Mouse (Mus musculus) limb, embryonic 12.5 days (tissue): ENCODE results near the gene Bub1b. TPM values are rescaled to one million over a fixed set of nuclear protein-coding genes. Genes with fewer than 3 reads are reported as not detected.
A peak's percentile ranks its signal among the peaks of the same experiment; 100 is the strongest.

Source experiments
- ATAC-seq: fragments of 200-750 bp; cut with Nextera tagmentation; 2 replicates; pipeline ENCODE4 v1.8.0; 2017; ENCODE audit warnings: low read depth, moderate TSS enrichment; ENCODE audit not compliant: insufficient number of reproducible peaks, insufficient read depth, low FRiP score, low TSS enrichment
- H3K27ac ChIP-seq: fragments of 300-500 bp; sonication (generic); 2 replicates; pipeline ENCODE4 v1.5.1; 2016; ENCODE audit warnings: mild to moderate bottlenecking, moderate library complexity
- H3K27me3 ChIP-seq: fragments of 300-500 bp; sonication (generic); 2 replicates; pipeline ENCODE4 v1.6.1; 2016; ENCODE audit warnings: mild to moderate bottlenecking, moderate library complexity
- H3K36me3 ChIP-seq: fragments of 300-500 bp; sonication (generic); 2 replicates; pipeline ENCODE4 v1.6.1; 2016; ENCODE audit warnings: mild to moderate bottlenecking, moderate library complexity
- H3K4me1 ChIP-seq: fragments of 300-500 bp; sonication (generic); replicated peaks from 2 replicates; pipeline ENCODE4 v1.6.1; 2016
- H3K4me2 ChIP-seq: fragments of 300-500 bp; sonication (generic); 2 replicates; pipeline ENCODE4 v1.6.1; 2016; ENCODE audit warnings: mild to moderate bottlenecking, moderate library complexity
- H3K4me3 ChIP-seq: fragments of 300-500 bp; sonication (generic); replicated peaks from 2 replicates; pipeline ENCODE4 v1.5.1; 2016; ENCODE audit warnings: mild to moderate bottlenecking
- H3K9ac ChIP-seq: fragments of 300-500 bp; sonication (generic); replicated peaks from 2 replicates; pipeline ENCODE4 v1.6.1; 2016; ENCODE audit warnings: mild to moderate bottlenecking, moderate library complexity
- H3K9me3 ChIP-seq: fragments of 300-500 bp; sonication (generic); 2 replicates; pipeline ENCODE4 v1.6.1; 2016; ENCODE audit warnings: mild to moderate bottlenecking, moderate library complexity
- WGBS: fragments of 180-500 bp; shearing (Covaris S2); methylation state at CpG from one replicate; pipeline ENCODE4 v1.1.7; 2016; 5-methylcytosine and 5-hydroxymethylcytosine counted together
- polyA plus RNA-seq: library from polyadenylated mRNA; unstranded; fragments of >200 nt; fragmentation: Nextera tagmentation; extraction: Ambion mirVana; gene quantifications from 2 replicates; pipeline ENCODE4 v1.2.1, GENCODE M21; 2016

Bub1b gene
- polyA plus RNA-seq, 1 experiment from 2014 or later = 119 TPM

GRCm38 (mm10) chr2:118572183-118572836, 25.7 kb upstream of the Bub1b start:
- no peak overlapping the region for H3K27ac ChIP-seq
- no peak overlapping the region for H3K4me2 ChIP-seq
- no peak overlapping the region for H3K4me3 ChIP-seq
- H3K9ac ChIP-seq = no peak overlapping the region
- no peak for ATAC-seq
- H3K4me1 ChIP-seq = no peaks in the 10 kb centered on the region
- WGBS = 82% methylated on average over 8 of the region's 9 CpGs
- no peaks in the 10 kb centered on the region for H3K36me3 ChIP-seq
- no peaks in the 10 kb centered on the region for H3K27me3 ChIP-seq
- no peaks in the 10 kb centered on the region for H3K9me3 ChIP-seq

- no peaks in the 10 kb centered on the region for H3K27me3 ChIP-seq
- WGBS = 81% methylated on average over 3 of the region's 3 CpGs
- H3K36me3 ChIP-seq = no peaks in the 10 kb centered on the region
- H3K4me3 ChIP-seq = no peak overlapping the region
- H3K4me1 ChIP-seq = no peaks in the 10 kb centered on the region
- H3K4me2 ChIP-seq = no peak overlapping the region
- no peak for ATAC-seq
- H3K9ac ChIP-seq = no peak overlapping the region
- H3K27ac ChIP-seq = no peak overlapping the region
- H3K9me3 ChIP-seq = no peaks in the 10 kb centered on the region
Measured at GRCm38 (mm10) chr2:118573135-118573534, 24.9 kb upstream of the Bub1b start.

- no peak overlapping the region for H3K4me2 ChIP-seq
- H3K27ac ChIP-seq = no peak overlapping the region
- no peaks in the 10 kb centered on the region for H3K4me1 ChIP-seq
- no peaks in the 10 kb centered on the region for H3K27me3 ChIP-seq
- no peak overlapping the region for H3K9ac ChIP-seq
- no peaks in the 10 kb centered on the region for H3K9me3 ChIP-seq
- ATAC-seq = no peak
- H3K4me3 ChIP-seq = no peak overlapping the region
- no peaks in the 10 kb centered on the region for H3K36me3 ChIP-seq
- 77% methylated on average over 5 of the region's 5 CpGs for WGBS
Measured at GRCm38 (mm10) chr2:118586013-118586412, 12.0 kb upstream of the Bub1b start.

- WGBS = 72% methylated on average over 3 of the region's 3 CpGs
- Histone ChIP-seq H3K4me2 (no peak overlapping the region), H3K27ac (no peak overlapping the region), H3K27me3 (no peaks in the 10 kb centered on the region), H3K4me3 (no peak overlapping the region), H3K36me3 (no peaks in the 10 kb centered on the region), H3K9ac (no peak overlapping the region), H3K4me1 (no peaks in the 10 kb centered on the region), H3K9me3 (no peaks in the 10 kb centered on the region)
- ATAC-seq = no peak
Measured at GRCm38 (mm10) chr2:118587686-118588085, 10.3 kb upstream of the Bub1b start.

- ATAC-seq = no peak
- Histone ChIP-seq H3K27ac (no peak overlapping the region), H3K9ac (no peak overlapping the region), H3K9me3 (no peaks in the 10 kb centered on the region), H3K4me1 (no peaks in the 10 kb centered on the region), H3K4me3 (no peak overlapping the region), H3K27me3 (no peaks in the 10 kb centered on the region), H3K36me3 (no peaks in the 10 kb centered on the region), H3K4me2 (no peak overlapping the region)
- WGBS = 93% methylated on average over 4 of the region's 4 CpGs
Measured at GRCm38 (mm10) chr2:118591083-118591482, 6.9 kb upstream of the Bub1b start.

GRCm38 (mm10) chr2:118599087-118599486, 1.1 kb downstream of the Bub1b start:
- Histone ChIP-seq H3K27me3 (no peaks in the 10 kb centered on the region), H3K9ac (peak overlapping the region; percentile 73), H3K36me3 (peaks cover 41% of the 10 kb centered on the region), H3K9me3 (no peaks in the 10 kb centered on the region), H3K4me1 (peaks cover 26% of the 10 kb centered on the region), H3K27ac (no peak overlapping the region), H3K4me2 (peak overlapping the region; percentile 77), H3K4me3 (peak overlapping the region; percentile 70)
- ATAC-seq = no peak
- WGBS = 33% methylated on average over 4 of the region's 5 CpGs

GRCm38 (mm10) chr2:118601599-118602263, 3.7 kb downstream of the Bub1b start:
- 96% methylated on average over 18 of the region's 18 CpGs for WGBS
- no peak for ATAC-seq
- H3K27ac ChIP-seq = no peak overlapping the region
- H3K9me3 ChIP-seq = peaks cover 6% of the 10 kb centered on the region
- no peak overlapping the region for H3K9ac ChIP-seq
- H3K4me3 ChIP-seq = no peak overlapping the region
- peaks cover 67% of the 10 kb centered on the region for H3K36me3 ChIP-seq
- H3K4me2 ChIP-seq = no peak overlapping the region
- no peaks in the 10 kb centered on the region for H3K27me3 ChIP-seq
- peaks cover 26% of the 10 kb centered on the region for H3K4me1 ChIP-seq

- no peak for ATAC-seq
- H3K9ac ChIP-seq = no peak overlapping the region
- no peaks in the 10 kb centered on the region for H3K27me3 ChIP-seq
- no peak overlapping the region for H3K4me2 ChIP-seq
- 91% methylated on average over 6 of the region's 6 CpGs for WGBS
- peaks cover 18% of the 10 kb centered on the region for H3K4me1 ChIP-seq
- no peak overlapping the region for H3K27ac ChIP-seq
- peaks cover 89% of the 10 kb centered on the region for H3K36me3 ChIP-seq
- no peak overlapping the region for H3K4me3 ChIP-seq
- peaks cover 6% of the 10 kb centered on the region for H3K9me3 ChIP-seq
Measured at GRCm38 (mm10) chr2:118604091-118604490, 6.1 kb downstream of the Bub1b start.

- peaks cover 6% of the 10 kb centered on the region for H3K9me3 ChIP-seq
- no peaks in the 10 kb centered on the region for H3K27me3 ChIP-seq
- no peak overlapping the region for H3K27ac ChIP-seq
- 0 out of 2 replicates have a peak, but pooled peaks cover under 1% of the 10 kb centered on the region for H3K4me1 ChIP-seq
- WGBS = 83% methylated on average over 2 of the region's 2 CpGs
- peaks cover 91% of the 10 kb centered on the region for H3K36me3 ChIP-seq
- ATAC-seq = no peak
- H3K4me2 ChIP-seq = no peak overlapping the region
- H3K4me3 ChIP-seq = no peak overlapping the region
- H3K9ac ChIP-seq = no peak overlapping the region
Measured at GRCm38 (mm10) chr2:118606032-118606431, 8.0 kb downstream of the Bub1b start.

- H3K9me3 ChIP-seq = peaks cover 6% of the 10 kb centered on the region
- no peak overlapping the region for H3K9ac ChIP-seq
- H3K27me3 ChIP-seq = no peaks in the 10 kb centered on the region
- H3K4me2 ChIP-seq = no peak overlapping the region
- no peak overlapping the region for H3K27ac ChIP-seq
- no peak for ATAC-seq
- 84% methylated on average over 5 of the region's 5 CpGs for whole genome bisulfite sequencing
- H3K36me3 ChIP-seq = peaks cover 91% of the 10 kb centered on the region
- no peaks in the 10 kb centered on the region for H3K4me1 ChIP-seq
- no peak overlapping the region for H3K4me3 ChIP-seq
Measured at GRCm38 (mm10) chr2:118606976-118607375, 9.0 kb downstream of the Bub1b start.

- H3K4me3 ChIP-seq = no peak overlapping the region
- no peaks in the 10 kb centered on the region for H3K4me1 ChIP-seq
- H3K27ac ChIP-seq = no peak overlapping the region
- 95% methylated on average over 3 of the region's 5 CpGs for WGBS
- no peak overlapping the region for H3K9ac ChIP-seq
- no peaks in the 10 kb centered on the region for H3K27me3 ChIP-seq
- H3K9me3 ChIP-seq = no peaks in the 10 kb centered on the region
- H3K4me2 ChIP-seq = no peak overlapping the region
- ATAC-seq = no peak
- H3K36me3 ChIP-seq = peaks cover 98% of the 10 kb centered on the region
Measured at GRCm38 (mm10) chr2:118618013-118618412, 20.0 kb downstream of the Bub1b start.

GRCm38 (mm10) chr2:118620101-118620500, 22.1 kb downstream of the Bub1b start:
- WGBS = 78% methylated on average over 2 of the region's 2 CpGs
- no peak overlapping the region for H3K9ac ChIP-seq
- no peak overlapping the region for H3K4me2 ChIP-seq
- H3K27ac ChIP-seq = no peak overlapping the region
- no peaks in the 10 kb centered on the region for H3K27me3 ChIP-seq
- no peak overlapping the region for H3K4me3 ChIP-seq
- peaks cover 92% of the 10 kb centered on the region for H3K36me3 ChIP-seq
- no peak for ATAC-seq
- H3K4me1 ChIP-seq = no peaks in the 10 kb centered on the region
- no peaks in the 10 kb centered on the region for H3K9me3 ChIP-seq
